26 mouse cellular contexts compared by ENCODE assay signal in the genomic region with DNA sequence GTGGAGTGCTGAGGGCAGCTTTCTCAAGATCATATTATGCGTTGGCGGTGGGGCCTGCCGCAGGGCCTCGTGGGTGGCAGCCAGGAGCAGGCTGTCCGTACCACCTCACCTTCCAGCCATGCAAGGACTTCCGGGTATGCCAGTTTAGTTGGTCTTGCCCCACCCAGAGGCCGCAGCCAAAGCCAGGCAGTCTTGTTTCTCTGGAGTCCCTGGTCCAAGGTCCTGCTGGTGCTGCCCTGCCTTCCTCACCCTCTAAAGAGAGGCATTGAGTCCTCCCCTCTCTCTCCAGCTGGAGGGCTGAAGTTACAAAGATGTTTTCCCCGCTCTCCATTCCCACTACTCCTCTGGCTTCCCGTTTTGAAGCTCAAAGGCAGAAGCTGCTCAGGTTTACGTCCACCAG. TPM values are rescaled to one million over a fixed set of nuclear protein-coding genes. Genes with fewer than 3 reads are reported as not detected.
DNase-seq lines count a peak whose midpoint lies in the region; ATAC-seq and TF ChIP-seq lines count a peak whose summit lies in the region.
"Had no signal": no experiment of that assay in that cellular context is flagged by ENCODE, and none has a peak within 500 bp of the region (broad histone marks: within the 10 kb centered on the region; RNA-seq: fewer than 3 reads in every experiment).

No protein-coding gene starts in this region.

- no peaks in the 10 kb centered on the region for H3K79me2 ChIP-seq in CH12.LX (replicated peaks; ENCODE audit: control insufficient read depth, extremely low read depth, insufficient read depth, poor library complexity, severe bottlenecking)

- no peak for ATAC-seq in embryonic facial prominence, embryonic 15.5 days (ENCODE audit: insufficient number of reproducible peaks, low FRiP score, low TSS enrichment, low read depth)
- no peak for ATAC-seq in kidney, postnatal 0 days (replicated peaks; ENCODE audit: low FRiP score, low read depth)
- no peak for ATAC-seq in kidney, embryonic 15.5 days (replicated peaks; ENCODE audit: low FRiP score)
- no peak for ATAC-seq in limb, embryonic 15.5 days (ENCODE audit: insufficient number of reproducible peaks, low FRiP score, low TSS enrichment, low read depth)
- ATAC-seq: forebrain, postnatal 0 days; liver, embryonic 12.5 days had no signal

- in situ Hi-C loops in CH12.LX (cut with MboI; ENCODE audit: low pct_ligation_motif_present, low pct_unique_long_range_greater_than_20kb, low sequenced_read_pairs): loop anchor here (25.0 kb wide), 1 partner anchor 686 kb away; a partner anchor contains a TSS

- TF ChIP-seq EP300 in CH12.LX (IDR thresholded peaks at IDR 0.05; ENCODE audit: low read length): no peak

- H3K9ac ChIP-seq in embryonic facial prominence, embryonic 15.5 days: no peak overlapping the region
- H3K9ac ChIP-seq in kidney, postnatal 0 days (ENCODE audit: low read depth, low read length): no peak overlapping the region
- H3K9ac ChIP-seq in kidney, embryonic 15.5 days: no peak overlapping the region
- H3K9ac ChIP-seq in CH12.LX (ENCODE audit: insufficient read depth, low read depth): no peak overlapping the region
- H3K9ac ChIP-seq in limb, embryonic 15.5 days: no peak overlapping the region
- H3K9ac ChIP-seq: forebrain, postnatal 0 days; heart, embryonic 13.5 days; hindbrain, embryonic 14.5 days; liver, embryonic 12.5 days; lung, embryonic 14.5 days; neural tube, embryonic 13.5 days had no signal

- 0 out of 2 replicates have a peak overlapping the region, but pooled peaks have one; percentile 11 for H3K27ac ChIP-seq in embryonic facial prominence, embryonic 15.5 days (replicated peaks)
- no peak overlapping the region for H3K27ac ChIP-seq in embryonic facial prominence, embryonic 10.5 days (replicated peaks)
- H3K27ac ChIP-seq in kidney, postnatal 0 days: no peak overlapping the region
- H3K27ac ChIP-seq in kidney, embryonic 15.5 days: no peak overlapping the region
- no peak overlapping the region for H3K27ac ChIP-seq in CH12.LX (ENCODE audit: insufficient read depth, low read depth)
- H3K27ac ChIP-seq in limb, embryonic 15.5 days: 0 out of 2 replicates have a peak overlapping the region, but pooled peaks have one; percentile 1
- H3K27ac ChIP-seq: forebrain, embryonic 10.5 days; heart, embryonic 13.5 days; hindbrain, embryonic 14.5 days; layer of hippocampus, adult 2 months; liver, embryonic 12.5 days; neural tube, embryonic 13.5 days had no signal

- no peaks in the 10 kb centered on the region for H3K9me3 ChIP-seq in embryonic facial prominence, embryonic 15.5 days (replicated peaks)
- H3K9me3 ChIP-seq in embryonic facial prominence, embryonic 10.5 days: no peaks in the 10 kb centered on the region
- H3K9me3 ChIP-seq in kidney, postnatal 0 days (replicated peaks; ENCODE audit: low read length): no peaks in the 10 kb centered on the region
- H3K9me3 ChIP-seq in kidney, embryonic 15.5 days (replicated peaks): no peaks in the 10 kb centered on the region
- no peaks in the 10 kb centered on the region for H3K9me3 ChIP-seq in CH12.LX (replicated peaks; ENCODE audit: low read length)
- H3K9me3 ChIP-seq in limb, embryonic 15.5 days: no peaks in the 10 kb centered on the region
- H3K9me3 ChIP-seq: forebrain, embryonic 10.5 days; heart, embryonic 13.5 days; liver, embryonic 12.5 days; neural tube, embryonic 13.5 days had no signal

- no peak for TF ChIP-seq POLR2A in CH12.LX (IDR thresholded peaks at IDR 0.05; ENCODE audit: low read depth, low read length)

- H3K4me1 ChIP-seq in embryonic facial prominence, embryonic 15.5 days: no peaks in the 10 kb centered on the region
- peaks cover 19% of the 10 kb centered on the region for H3K4me1 ChIP-seq in embryonic facial prominence, embryonic 10.5 days
- H3K4me1 ChIP-seq in kidney, postnatal 0 days (replicated peaks; ENCODE audit: insufficient read depth, low read length): no peaks in the 10 kb centered on the region
- peaks cover 9% of the 10 kb centered on the region; the same call in 1 of the 2 replicates for H3K4me1 ChIP-seq in kidney, embryonic 15.5 days
- peaks cover 4 to 38% of the 10 kb centered on the region in 2 experiments for H3K4me1 ChIP-seq in CH12.LX (ENCODE audit: control insufficient read depth in 1 of 2, insufficient read depth in 2 of 2)
- no peaks in the 10 kb centered on the region; the same call in 1 of the 2 replicates for H3K4me1 ChIP-seq in limb, embryonic 15.5 days
- H3K4me1 ChIP-seq: liver, embryonic 12.5 days; neural tube, embryonic 13.5 days had no signal

- dilution Hi-C loops in CH12.LX (cut with MboI; ENCODE audit: extremely low pct_ligation_motif_present, extremely low pct_unique_long_range_greater_than_20kb, low sequenced_read_pairs): no loop called here

- no peaks in the 10 kb centered on the region for H3K36me3 ChIP-seq in embryonic facial prominence, embryonic 15.5 days
- H3K36me3 ChIP-seq in embryonic facial prominence, embryonic 10.5 days (replicated peaks): no peaks in the 10 kb centered on the region
- no peaks in the 10 kb centered on the region for H3K36me3 ChIP-seq in kidney, postnatal 0 days (ENCODE audit: insufficient read depth, low read length)
- no peaks in the 10 kb centered on the region for H3K36me3 ChIP-seq in kidney, embryonic 15.5 days
- no peaks in the 10 kb centered on the region for H3K36me3 ChIP-seq in CH12.LX (replicated peaks in 1 of 2; ENCODE audit: control insufficient read depth in 1 of 2, insufficient read depth in 1 of 2, low read length in 1 of 2)
- no peaks in the 10 kb centered on the region for H3K36me3 ChIP-seq in limb, embryonic 15.5 days
- H3K36me3 ChIP-seq: forebrain, embryonic 10.5 days; heart, embryonic 13.5 days; liver, embryonic 12.5 days; neural tube, embryonic 13.5 days had no signal

- 72% methylated on average over 10 of the region's 10 CpGs for WGBS in embryonic facial prominence, embryonic 15.5 days
- WGBS in embryonic facial prominence, embryonic 10.5 days: 83% methylated on average over 10 of the region's 10 CpGs
- WGBS in kidney, postnatal 0 days: 72% methylated on average over 10 of the region's 10 CpGs
- WGBS in kidney, embryonic 15.5 days: 66% methylated on average over 10 of the region's 10 CpGs
- 76% methylated on average over 10 of the region's 10 CpGs for WGBS in limb, embryonic 15.5 days

- H3K27me3 ChIP-seq in embryonic facial prominence, embryonic 15.5 days: no peaks in the 10 kb centered on the region
- H3K27me3 ChIP-seq in embryonic facial prominence, embryonic 10.5 days (replicated peaks; ENCODE audit: low read depth, poor library complexity, severe bottlenecking): no peaks in the 10 kb centered on the region
- no peaks in the 10 kb centered on the region for H3K27me3 ChIP-seq in kidney, postnatal 0 days (ENCODE audit: insufficient read depth, low read length)
- no peaks in the 10 kb centered on the region for H3K27me3 ChIP-seq in kidney, embryonic 15.5 days
- no peaks in the 10 kb centered on the region for H3K27me3 ChIP-seq in CH12.LX (replicated peaks)
- H3K27me3 ChIP-seq in limb, embryonic 15.5 days: no peaks in the 10 kb centered on the region
- H3K27me3 ChIP-seq: heart, embryonic 13.5 days; liver, embryonic 12.5 days; neural tube, embryonic 13.5 days had no signal

- TF ChIP-seq RAD21 in CH12.LX (IDR thresholded peaks at IDR 0.05; ENCODE audit: low read depth, low read length): no peak

- no peak overlapping the region for H3K4me3 ChIP-seq in embryonic facial prominence, embryonic 15.5 days (replicated peaks)
- no peak overlapping the region for H3K4me3 ChIP-seq in embryonic facial prominence, embryonic 10.5 days
- H3K4me3 ChIP-seq in kidney, postnatal 0 days (replicated peaks; ENCODE audit: low read depth, low read length): no peak overlapping the region
- no peak overlapping the region for H3K4me3 ChIP-seq in kidney, embryonic 15.5 days (replicated peaks)
- no peak overlapping the region for H3K4me3 ChIP-seq in CH12.LX (replicated peaks in 1 of 3; ENCODE audit: low read depth in 2 of 3, low read length in 2 of 3, poor library complexity in 1 of 3)
- no peak overlapping the region for H3K4me3 ChIP-seq in limb, embryonic 15.5 days
- H3K4me3 ChIP-seq: forebrain, embryonic 10.5 days; heart, embryonic 13.5 days; layer of hippocampus, adult 2 months; liver, embryonic 12.5 days; neural tube, embryonic 13.5 days had no signal

- no peak for DNase-seq in embryonic facial prominence, embryonic 10.5 days (ENCODE audit: low spot score)
- DNase-seq in kidney, postnatal 0 days (ENCODE audit: low spot score): no peak
- no peak for DNase-seq in CH12.LX (ENCODE audit: extremely low read depth)
- no peak for DNase-seq in left cerebral cortex, adult 18-20 months (ENCODE audit: low spot score in 2 of 2)
- DNase-seq: B cell, adult 2 months; cerebellum, adult 11-12 months; cerebellum, postnatal 25 days; embryo, embryonic 11 days; forebrain, postnatal 0 days; heart, postnatal 36 days; layer of hippocampus, postnatal 36 days; lung, embryonic 14.5 days; midbrain, embryonic 14.5 days; spleen, adult 18-20 months; thymus, postnatal 36 days had no signal

- 0 out of 2 replicates have a peak, but pooled peaks have one; percentile 14 for TF ChIP-seq CTCF in kidney, postnatal 0 days (IDR thresholded peaks at IDR 0.05; ENCODE audit: low read depth)
- TF ChIP-seq CTCF in CH12.LX (conservative IDR thresholded peaks at IDR 0.05 in 1 of 2, IDR thresholded peaks at IDR 0.05 in 1 of 2; ENCODE audit: low read depth in 2 of 2, low read length in 2 of 2): no peak

- H3K4me2 ChIP-seq in embryonic facial prominence, embryonic 15.5 days (replicated peaks): no peak overlapping the region
- no peak overlapping the region for H3K4me2 ChIP-seq in kidney, postnatal 0 days (ENCODE audit: low read length)
- no peak overlapping the region for H3K4me2 ChIP-seq in kidney, embryonic 15.5 days
- H3K4me2 ChIP-seq in CH12.LX (ENCODE audit: insufficient read depth, low read depth, poor library complexity, severe bottlenecking): peak overlapping the region; percentile 4; the same call in 1 of the 2 replicates
- no peak overlapping the region for H3K4me2 ChIP-seq in limb, embryonic 15.5 days
- H3K4me2 ChIP-seq: heart, embryonic 13.5 days; hindbrain, embryonic 14.5 days; liver, embryonic 12.5 days; lung, embryonic 14.5 days; neural tube, embryonic 13.5 days had no signal

RNA-seq across cellular contexts. Expression of a gene that starts 43.6 kb away (rescaled TPM):
- 48.0 and 48.9 TPM in 2 replicates for polyA plus RNA-seq in embryonic facial prominence, embryonic 15.5 days (2015; fragmentation: Nextera tagmentation; extraction: Ambion mirVana)
- 54.5 and 62.4 TPM in 2 replicates for polyA plus RNA-seq in embryonic facial prominence, embryonic 10.5 days (2016; fragmentation: Nextera tagmentation; extraction: Ambion mirVana)
- polyA plus RNA-seq in kidney, postnatal 0 days (2015; fragmentation: Nextera tagmentation; extraction: Ambion mirVana): 61.0 and 64.9 TPM in 2 replicates
- 53.6 and 56.5 TPM in 2 replicates for polyA plus RNA-seq in kidney, embryonic 15.5 days (2015; fragmentation: Nextera tagmentation; extraction: Ambion mirVana)
- total RNA-seq in CH12.LX (2012; rRNA removed): 21.2 and 30.3 TPM in 2 replicates
- total RNA-seq in CH12.LX (2014; rRNA removed): 53.6 and 53.9 TPM in 2 replicates
- polyA plus RNA-seq in CH12.LX (2012; ENCODE audit: insufficient read length, low read depth): 63.7 and 66.3 TPM in 2 replicates
- polyA plus RNA-seq in limb, embryonic 15.5 days (2015; fragmentation: Nextera tagmentation; extraction: Ambion mirVana): 42.2 and 46.3 TPM in 2 replicates
- 10 to 100 TPM in 1 of 2 experiments, 1 to 10 TPM in 1; 8.2 to 10.8 TPM for total RNA-seq in left cerebral cortex, adult 18-20 months (2021)

RNA-seq across cellular contexts. Expression of a gene that starts 44.1 kb away (rescaled TPM):
- 1.8 and 2.2 TPM in 2 replicates for polyA plus RNA-seq in embryonic facial prominence, embryonic 15.5 days (2015; fragmentation: Nextera tagmentation; extraction: Ambion mirVana)
- 3.0 and 3.9 TPM in 2 replicates for polyA plus RNA-seq in embryonic facial prominence, embryonic 10.5 days (2016; fragmentation: Nextera tagmentation; extraction: Ambion mirVana)
- polyA plus RNA-seq in kidney, postnatal 0 days (2015; fragmentation: Nextera tagmentation; extraction: Ambion mirVana): 6.9 and 8.7 TPM in 2 replicates
- 4.2 and 4.8 TPM in 2 replicates for polyA plus RNA-seq in kidney, embryonic 15.5 days (2015; fragmentation: Nextera tagmentation; extraction: Ambion mirVana)
- total RNA-seq in CH12.LX (2012; rRNA removed): not detected in 2 replicates
- total RNA-seq in CH12.LX (2014; rRNA removed): not detected in 2 replicates
- not detected in 2 replicates for polyA plus RNA-seq in CH12.LX (2012; ENCODE audit: insufficient read length, low read depth)
- 0.88 and 1.2 TPM in 2 replicates for polyA plus RNA-seq in limb, embryonic 15.5 days (2015; fragmentation: Nextera tagmentation; extraction: Ambion mirVana)
- 1 to 10 TPM; 6.0 to 7.0 TPM for total RNA-seq in left cerebral cortex, adult 18-20 months (2021)
- total RNA-seq: granulocyte monocyte progenitor cell, adult 5-6 weeks; heart, postnatal 36 days; megakaryocyte, adult 5-6 weeks had no signal

Comparison
In these comparisons a context has a peak if more than half of its experiments do, and no peak if none do; other contexts are left out.
1. H3K27ac ChIP-seq: peak in embryonic facial prominence, embryonic 15.5 days (single experiment) and limb, embryonic 15.5 days (single experiment); none in embryonic facial prominence, embryonic 10.5 days (single experiment), kidney, postnatal 0 days (single experiment), kidney, embryonic 15.5 days (single experiment) and CH12.LX (single experiment).